Mouse (Mus musculus): ENCODE measurements around the gene Eml1. TPM values are rescaled to one million over a fixed set of nuclear protein-coding genes. Genes with fewer than 3 reads are reported as not detected.

Eml1 gene
- polyA plus RNA-seq (2015; fragmentation: Nextera tagmentation; extraction: Ambion mirVana), result 36.5 and 41.9 TPM in 2 replicates

DNA sequence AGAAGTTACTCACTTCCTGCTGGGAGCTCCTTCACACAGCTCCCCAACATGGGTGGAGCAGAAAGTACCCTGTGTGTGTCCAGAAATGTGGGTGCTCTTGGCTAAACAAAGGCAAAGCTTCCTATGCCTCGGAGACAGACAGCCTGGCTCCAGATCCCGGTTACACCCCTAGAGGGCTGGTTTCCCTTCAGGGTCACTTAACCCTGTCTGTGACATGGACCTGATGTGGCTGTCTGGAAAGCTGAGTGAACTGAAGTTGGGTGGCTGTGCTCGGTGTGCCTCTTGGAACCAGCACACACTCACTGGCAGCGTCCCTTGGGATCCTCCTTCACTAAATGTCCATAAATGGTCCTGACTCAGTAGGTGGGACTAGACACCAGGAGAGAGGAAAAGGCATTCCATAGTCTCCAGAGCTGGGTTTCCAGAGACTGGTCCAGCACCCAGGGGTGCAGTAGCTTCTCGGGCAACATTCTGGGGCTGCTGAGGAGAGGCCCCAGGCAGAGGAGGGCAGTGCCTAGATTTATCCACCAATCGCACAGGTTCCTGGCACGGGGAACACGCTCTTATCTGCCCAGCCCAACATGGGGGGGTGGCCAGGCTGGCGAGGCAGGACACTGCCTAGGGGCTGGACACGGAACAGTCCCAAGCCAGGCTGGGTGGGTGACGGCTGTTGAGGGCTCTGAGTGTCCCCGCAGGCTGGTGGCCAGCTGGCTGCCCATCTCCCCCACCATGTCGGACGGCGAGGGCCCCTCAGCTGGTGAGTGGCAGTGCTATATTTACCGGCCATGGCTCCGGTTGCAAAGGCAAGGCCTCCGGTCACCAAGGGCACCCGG lies at the start of gene Eml1:
TSS of gene Eml1 (plus strand) at position 362 of the 833 bp plus-strand sequence.
- no peaks in the 10 kb centered on the region for H3K36me3 ChIP-seq
- no peak; the same call in 1 of the 2 replicates for ATAC-seq (ENCODE audit: low FRiP score, low read depth)
- no peak within 1 kb of the TSS for H3K4me2 ChIP-seq (replicated peaks)
- H3K27me3 ChIP-seq, result no peaks in the 10 kb centered on the region
- no peaks in the 10 kb centered on the region for H3K9me3 ChIP-seq
- no peak within 1 kb of the TSS for H3K4me3 ChIP-seq
- no peak within 1 kb of the TSS for H3K27ac ChIP-seq
- WGBS, result 73% methylated on average over 19 of the region's 19 CpGs
- H3K9ac ChIP-seq, result no peak within 1 kb of the TSS
- peaks cover 59% of the 10 kb centered on the region for H3K4me1 ChIP-seq

DNA sequence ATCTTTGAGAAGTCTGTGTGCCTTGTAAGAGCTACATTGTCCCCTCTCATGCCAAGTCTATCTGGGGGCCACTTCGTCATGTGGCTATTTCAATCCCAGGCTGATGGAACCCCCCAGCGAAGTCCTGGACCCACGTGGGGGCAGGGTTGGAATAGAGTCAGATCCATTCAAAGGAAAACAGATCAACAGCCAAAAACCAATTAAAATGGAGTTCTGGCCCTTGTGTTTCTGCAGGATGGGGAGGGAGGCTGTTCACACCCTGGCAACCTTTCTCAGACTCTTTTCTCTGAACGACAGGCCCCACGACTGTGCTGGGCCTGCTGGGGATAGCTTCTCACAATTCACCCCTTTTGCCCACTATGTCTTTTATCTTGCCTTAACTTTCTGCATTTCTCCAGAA lies 44.4 kb upstream of the Eml1 start:
- Histone ChIP-seq H3K9me3 (no peaks in the 10 kb centered on the region), H3K27me3 (peaks cover 67% of the 10 kb centered on the region), H3K9ac (no peak overlapping the region), H3K4me3 (no peak overlapping the region), H3K36me3 (no peaks in the 10 kb centered on the region), H3K27ac (no peak overlapping the region), H3K4me1 (peaks cover 13% of the 10 kb centered on the region; the same call in 1 of the 2 replicates), H3K4me2 (replicated peaks) (no peak overlapping the region)
- 54% methylated on average over 5 of the region's 5 CpGs for WGBS
- ATAC-seq (ENCODE audit: low FRiP score, low read depth), result no peak

DNA sequence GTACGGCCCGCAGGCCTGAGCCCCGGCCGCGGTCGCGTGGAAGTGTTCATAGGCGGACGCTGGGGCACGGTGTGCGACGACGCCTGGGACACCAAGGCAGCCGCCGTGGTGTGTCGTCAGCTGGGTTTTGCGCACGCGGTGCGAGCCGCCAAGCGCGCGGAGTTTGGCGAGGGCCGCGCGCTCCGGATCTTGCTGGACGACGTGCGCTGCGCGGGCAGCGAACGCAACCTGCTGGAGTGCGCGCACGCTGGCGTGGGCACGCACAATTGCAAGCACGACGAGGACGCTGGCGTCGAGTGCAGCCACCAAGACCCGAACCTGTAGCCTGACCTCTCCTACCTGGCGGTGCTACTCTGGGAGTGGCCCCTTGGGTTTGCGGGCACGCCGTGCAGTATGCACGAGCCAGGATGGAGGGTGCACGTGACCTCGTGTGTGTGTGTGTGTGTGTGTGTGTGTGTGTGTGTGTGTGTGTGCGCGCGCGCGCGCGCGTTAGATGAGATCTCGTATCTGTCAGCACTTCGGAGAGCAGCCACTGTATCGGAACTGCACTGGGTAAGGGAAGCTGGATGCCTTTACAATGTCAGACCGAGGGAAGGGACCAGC lies 42.8 kb upstream of the Eml1 start:
- Histone ChIP-seq H3K9me3 (no peaks in the 10 kb centered on the region), H3K27ac (no peak overlapping the region), H3K27me3 (peaks cover 60% of the 10 kb centered on the region), H3K9ac (peak overlapping the region; percentile 43), H3K4me1 (peaks cover 16% of the 10 kb centered on the region), H3K36me3 (no peaks in the 10 kb centered on the region), H3K4me3 (peak overlapping the region; percentile 49), H3K4me2 (replicated peaks) (peak overlapping the region; percentile 79)
- WGBS, result under 1% methylated on average over 62 of the region's 66 CpGs
- ATAC-seq (ENCODE audit: low FRiP score, low read depth), result 0 out of 2 replicates have a peak, but pooled peaks have one; percentile 41

DNA sequence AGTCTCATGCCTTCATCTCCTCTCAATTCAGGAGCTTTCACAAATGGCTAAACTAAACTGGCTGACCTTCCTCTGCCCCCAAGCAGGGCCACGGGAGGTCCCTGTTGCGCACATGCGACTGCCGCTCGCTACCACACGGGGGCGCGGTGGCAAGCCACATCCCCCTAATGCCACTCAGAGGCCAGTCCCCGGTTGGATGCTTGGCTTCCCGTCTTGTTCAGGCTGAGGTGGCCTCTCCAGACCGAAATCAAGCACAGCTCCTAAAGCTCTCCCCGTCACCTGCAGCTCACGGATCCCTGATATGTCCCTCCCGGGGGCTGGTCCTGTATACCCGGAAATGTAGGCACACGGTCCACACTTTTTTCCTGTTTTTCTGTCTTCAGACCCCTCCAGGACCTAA lies 37.7 kb upstream of the Eml1 start:
- Histone ChIP-seq H3K27me3 (peaks cover 60% of the 10 kb centered on the region), H3K4me2 (replicated peaks) (peak overlapping the region; percentile 99), H3K9ac (peak overlapping the region; percentile 48; the same call in 1 of the 2 replicates), H3K27ac (no peak overlapping the region), H3K9me3 (no peaks in the 10 kb centered on the region), H3K4me1 (peaks cover 23% of the 10 kb centered on the region), H3K36me3 (no peaks in the 10 kb centered on the region), H3K4me3 (peak overlapping the region; percentile 72)
- 0 out of 2 replicates have a peak, but pooled peaks have one; percentile 18 for ATAC-seq (ENCODE audit: low FRiP score, low read depth)
- under 1% methylated on average over 16 of the region's 16 CpGs for WGBS

DNA sequence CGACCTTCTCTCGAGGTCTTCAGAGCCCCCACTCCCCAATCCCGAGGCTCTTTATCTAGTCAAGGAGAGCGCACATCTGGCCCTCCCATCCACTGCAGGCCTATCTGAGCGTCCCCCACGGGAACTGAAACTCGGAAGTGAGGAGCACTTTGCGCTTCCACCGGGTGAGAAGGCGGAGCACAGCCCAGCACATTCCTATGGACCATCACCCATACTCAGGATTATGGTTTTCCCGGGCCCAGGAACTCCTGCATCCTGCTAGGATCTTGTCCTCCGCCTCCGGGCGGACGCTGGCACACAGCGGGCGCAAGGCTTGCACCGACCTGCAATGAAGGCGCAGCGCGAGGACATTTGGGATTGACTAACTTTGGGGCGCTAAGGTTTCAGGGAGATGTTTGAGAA lies 37.3 kb upstream of the Eml1 start:
- Histone ChIP-seq H3K9me3 (no peaks in the 10 kb centered on the region), H3K36me3 (no peaks in the 10 kb centered on the region), H3K27me3 (peaks cover 59% of the 10 kb centered on the region), H3K9ac (peak overlapping the region; percentile 48; the same call in 1 of the 2 replicates), H3K4me3 (peak overlapping the region; percentile 72), H3K27ac (no peak overlapping the region), H3K4me2 (replicated peaks) (peak overlapping the region; percentile 99), H3K4me1 (peaks cover 18% of the 10 kb centered on the region)
- 1% methylated on average over 22 of the region's 22 CpGs for WGBS
- ATAC-seq (ENCODE audit: low FRiP score, low read depth), result peak; percentile 17

DNA sequence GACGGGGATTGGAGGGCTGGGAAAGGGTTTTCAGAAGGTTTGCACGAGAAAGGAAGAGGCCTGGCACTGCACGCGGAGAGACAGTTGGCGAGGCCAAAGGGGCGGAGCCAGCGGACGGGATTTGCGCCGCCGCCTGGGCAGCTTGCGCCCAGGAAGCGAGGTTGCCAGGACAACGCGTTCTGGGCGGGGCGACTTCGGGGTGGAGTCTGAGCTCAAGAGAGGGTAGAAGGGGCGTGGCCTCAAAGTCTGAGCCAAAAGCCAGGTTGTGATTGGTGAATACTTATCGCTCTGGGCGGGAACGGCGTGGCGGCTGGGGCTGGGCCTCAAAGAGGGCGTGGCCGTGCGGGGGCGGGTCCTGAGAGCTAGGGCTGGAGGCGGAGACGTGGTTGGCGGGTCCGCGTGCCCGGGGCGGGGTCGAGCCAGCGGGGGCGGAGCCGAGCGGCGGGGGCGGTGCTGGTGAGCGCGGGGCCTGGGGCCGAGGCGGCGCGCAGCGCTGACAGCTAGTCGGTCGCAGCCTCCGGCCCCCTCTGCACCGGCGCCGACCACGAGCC lies 36.8 kb upstream of the Eml1 start, which contains the start of gene Cyp46a1:
TSS of gene Cyp46a1 (plus strand) at position 487 of the 551 bp plus-strand sequence.
- Histone ChIP-seq H3K36me3 (no peaks in the 10 kb centered on the region), H3K9ac (peak within 1 kb of the TSS; percentile 74), H3K4me3 (peak within 1 kb of the TSS; percentile 72), H3K4me1 (peaks cover 17% of the 10 kb centered on the region), H3K27me3 (peaks cover 57% of the 10 kb centered on the region), H3K9me3 (no peaks in the 10 kb centered on the region), H3K27ac (no peak within 1 kb of the TSS), H3K4me2 (replicated peaks) (peak within 1 kb of the TSS; percentile 99)
- under 1% methylated on average over 55 of the region's 56 CpGs for WGBS
- peak; percentile 93 for ATAC-seq (ENCODE audit: low FRiP score, low read depth)

DNA sequence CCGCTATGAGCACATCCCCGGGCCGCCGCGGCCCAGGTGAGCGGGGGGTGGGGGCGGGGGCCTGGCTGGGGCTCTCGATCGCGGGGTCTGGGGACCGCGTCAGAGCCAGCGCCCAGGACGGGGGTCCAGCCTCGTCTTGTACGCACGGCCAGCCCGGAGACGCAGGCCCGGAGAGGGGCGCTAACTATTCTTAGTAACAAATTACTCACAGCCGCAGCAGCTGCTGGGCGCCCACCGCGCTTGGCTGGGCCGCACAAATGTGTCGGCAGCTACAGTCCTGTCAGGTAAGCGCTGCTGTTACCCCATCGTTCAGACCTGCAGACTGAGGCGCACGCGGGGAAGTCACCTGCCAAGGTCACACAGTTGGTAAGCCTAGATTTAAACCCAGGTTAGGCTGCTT lies 36.2 kb upstream of the Eml1 start:
- WGBS, result 3% methylated on average over 32 of the region's 32 CpGs
- no peaks in the 10 kb centered on the region for H3K9me3 ChIP-seq
- H3K27me3 ChIP-seq, result peaks cover 52% of the 10 kb centered on the region
- peak overlapping the region; percentile 99 for H3K4me2 ChIP-seq (replicated peaks)
- H3K4me3 ChIP-seq, result peak overlapping the region; percentile 72
- no peak overlapping the region for H3K27ac ChIP-seq
- H3K36me3 ChIP-seq, result no peaks in the 10 kb centered on the region
- peak overlapping the region; percentile 74 for H3K9ac ChIP-seq
- H3K4me1 ChIP-seq, result peaks cover 17% of the 10 kb centered on the region
- peak; percentile 25; the same call in 1 of the 2 replicates for ATAC-seq (ENCODE audit: low FRiP score, low read depth)

DNA sequence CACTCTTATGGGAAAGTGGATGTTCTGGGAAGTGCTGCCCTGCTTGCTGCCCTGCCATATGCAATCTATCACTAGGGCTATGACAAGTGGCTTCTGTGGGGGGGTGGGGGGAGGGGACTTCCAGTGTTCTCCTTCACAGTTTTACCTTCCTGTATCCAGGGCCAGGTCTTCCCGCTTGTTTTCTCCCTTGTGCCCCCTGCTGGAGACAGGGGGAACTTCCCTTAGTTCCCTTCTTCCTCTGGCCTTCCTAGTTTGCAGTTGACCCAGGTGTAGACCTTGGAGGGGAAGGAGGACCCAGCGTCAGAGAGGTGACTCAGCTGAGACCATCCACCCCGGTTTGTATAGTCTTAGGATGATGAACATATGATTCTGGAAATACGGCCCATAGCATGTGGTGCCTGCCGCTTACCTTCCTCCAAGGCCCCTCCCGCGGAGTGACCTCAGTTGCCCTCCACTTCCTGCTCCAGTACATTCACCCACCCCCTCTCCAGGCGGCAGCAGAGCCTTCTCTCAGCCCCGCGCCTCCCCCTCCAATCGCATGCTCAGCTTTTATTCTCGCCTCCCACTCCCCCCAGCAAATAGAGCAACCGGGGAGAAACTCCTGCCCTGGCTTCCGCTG lies 32.1 kb upstream of the Eml1 start:
- WGBS, result 11% methylated on average over 14 of the region's 14 CpGs
- Histone ChIP-seq H3K27me3 (peaks cover 34% of the 10 kb centered on the region), H3K9me3 (no peaks in the 10 kb centered on the region), H3K4me2 (replicated peaks) (no peak overlapping the region), H3K4me1 (peaks cover 7% of the 10 kb centered on the region), H3K9ac (no peak overlapping the region), H3K4me3 (no peak overlapping the region), H3K27ac (no peak overlapping the region), H3K36me3 (no peaks in the 10 kb centered on the region)
- no peak for ATAC-seq (ENCODE audit: low FRiP score, low read depth)

DNA sequence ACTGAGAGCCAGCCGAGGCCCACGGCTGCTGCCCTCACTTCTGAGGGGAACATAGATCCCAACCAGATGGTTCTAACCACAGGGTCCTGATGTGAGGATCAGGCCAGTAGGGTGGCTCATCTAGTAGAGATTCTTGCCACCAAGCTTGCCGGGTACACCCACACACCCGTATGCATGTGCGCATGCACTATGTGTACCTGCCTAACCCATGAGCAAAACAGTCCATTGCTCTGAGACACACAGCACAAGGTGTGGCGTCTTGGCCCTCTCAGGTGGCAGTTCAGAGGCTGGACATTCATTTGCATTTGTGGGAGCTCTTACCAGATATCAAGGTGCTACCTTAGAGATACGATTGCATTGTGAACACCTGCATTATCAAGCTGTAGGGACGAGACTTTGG lies 22.6 kb upstream of the Eml1 start:
- Histone ChIP-seq H3K9me3 (no peaks in the 10 kb centered on the region), H3K4me1 (peaks cover 9% of the 10 kb centered on the region), H3K4me3 (no peak overlapping the region), H3K27ac (no peak overlapping the region), H3K9ac (no peak overlapping the region), H3K27me3 (peaks cover 43% of the 10 kb centered on the region), H3K36me3 (no peaks in the 10 kb centered on the region), H3K4me2 (replicated peaks) (no peak overlapping the region)
- no peak for ATAC-seq (ENCODE audit: low FRiP score, low read depth)
- 76% methylated on average over 8 of the region's 8 CpGs for WGBS

DNA sequence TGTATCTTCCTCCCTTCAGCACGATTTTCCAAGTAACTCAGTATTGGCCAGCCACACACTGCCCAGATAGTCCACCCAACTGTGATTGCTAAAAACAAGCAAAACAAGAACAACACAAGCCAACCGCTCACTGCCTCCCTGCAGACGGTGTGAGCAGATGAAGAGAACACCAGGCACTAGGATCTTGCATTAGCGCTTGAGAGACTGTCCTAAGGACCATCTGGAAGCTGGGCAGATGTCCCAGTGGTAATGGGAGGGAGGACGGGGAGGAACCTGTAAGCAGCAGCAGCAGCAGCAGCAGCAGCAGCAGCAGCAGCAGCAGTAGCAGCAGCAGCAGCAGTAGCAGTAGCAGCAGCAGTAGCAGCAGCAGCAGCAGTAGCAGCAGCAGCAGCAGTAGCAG lies 21.7 kb upstream of the Eml1 start:
- no peak overlapping the region for H3K4me2 ChIP-seq (replicated peaks)
- H3K4me3 ChIP-seq, result no peak overlapping the region
- H3K27me3 ChIP-seq, result peaks cover 49% of the 10 kb centered on the region
- no peaks in the 10 kb centered on the region for H3K36me3 ChIP-seq
- no peak overlapping the region for H3K27ac ChIP-seq
- H3K9ac ChIP-seq, result no peak overlapping the region
- no peak for ATAC-seq (ENCODE audit: low FRiP score, low read depth)
- 66% methylated on average over 5 of the region's 5 CpGs for WGBS
- H3K9me3 ChIP-seq, result no peaks in the 10 kb centered on the region
- peaks cover 12% of the 10 kb centered on the region for H3K4me1 ChIP-seq

DNA sequence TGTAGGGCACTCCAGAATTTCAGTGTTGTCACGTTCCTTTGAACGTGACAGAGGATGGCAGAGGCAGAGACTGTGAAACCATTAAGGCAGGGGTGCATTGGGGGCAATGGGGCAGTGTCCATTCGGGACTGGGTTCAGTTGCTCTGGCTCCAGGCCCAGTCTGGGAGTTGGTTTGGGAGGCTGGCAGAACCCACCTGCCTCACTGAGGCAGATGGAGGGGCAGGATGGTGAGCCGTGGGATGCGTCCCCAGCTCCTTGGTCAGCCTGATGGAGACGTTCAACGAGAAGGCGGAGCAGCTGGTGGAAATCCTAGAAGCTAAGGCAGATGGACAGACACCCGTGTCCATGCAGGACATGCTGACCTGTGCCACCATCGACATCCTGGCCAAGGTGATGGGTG lies 19.8 kb upstream of the Eml1 start:
- H3K9me3 ChIP-seq, result 0 out of 2 replicates have a peak, but pooled peaks cover 3% of the 10 kb centered on the region
- 86% methylated on average over 10 of the region's 10 CpGs for WGBS
- no peaks in the 10 kb centered on the region for H3K36me3 ChIP-seq
- no peak overlapping the region for H3K4me2 ChIP-seq (replicated peaks)
- no peak overlapping the region for H3K27ac ChIP-seq
- no peak overlapping the region for H3K9ac ChIP-seq
- ATAC-seq (ENCODE audit: low FRiP score, low read depth), result no peak
- H3K4me1 ChIP-seq, result peaks cover 12% of the 10 kb centered on the region
- peaks cover 57% of the 10 kb centered on the region for H3K27me3 ChIP-seq
- no peak overlapping the region for H3K4me3 ChIP-seq
